In genomic region chr5:73480700-73481099, GRCm38 (mm10) we compare ENCODE assay signal across 8 mouse cellular contexts. TPM values are rescaled to one million over a fixed set of nuclear protein-coding genes. Genes with fewer than 3 reads are reported as not detected.
DNase-seq lines count a peak whose midpoint lies in the region; ATAC-seq and TF ChIP-seq lines count a peak whose summit lies in the region.

TSS of gene Dcun1d4 (plus strand) at chr5:73481000.

- DNase-seq in cerebellum, adult 2 months: no peak
- no peak for DNase-seq in cerebellum, adult 11 months
- no peak for DNase-seq in ES-E14 (ENCODE audit: low read depth, low spot score)
- no peak for DNase-seq in B cell, adult 2 months

- H3K9ac ChIP-seq in ES-E14 (ENCODE audit: insufficient read depth, low read depth, low read length, poor library complexity, severe bottlenecking): no peak within 1 kb of the TSS
- H3K9ac ChIP-seq in forebrain, embryonic 16.5 days (replicated peaks; ENCODE audit: low read depth, low read length): no peak within 1 kb of the TSS
- H3K9ac ChIP-seq in intestine, postnatal 0 days (ENCODE audit: low read depth, low read length): no peak within 1 kb of the TSS
- H3K9ac ChIP-seq in neural tube, embryonic 14.5 days (replicated peaks; ENCODE audit: low read depth, low read length): no peak within 1 kb of the TSS

- no peak for ATAC-seq in forebrain, embryonic 16.5 days
- ATAC-seq in intestine, postnatal 0 days: no peak
- ATAC-seq in neural tube, embryonic 14.5 days (ENCODE audit: low read depth): no peak
- no peak for ATAC-seq in erythroid progenitor cell, adult 5-6 weeks (replicated peaks; ENCODE audit: low FRiP score, poor library complexity, severe bottlenecking)

- 77% methylated on average over 7 of the region's 7 CpGs for WGBS in cerebellum, adult 2 months
- WGBS in forebrain, embryonic 16.5 days: 85% methylated on average over 7 of the region's 7 CpGs
- 74% methylated on average over 7 of the region's 7 CpGs for WGBS in intestine, postnatal 0 days
- WGBS in neural tube, embryonic 14.5 days: 88% methylated on average over 7 of the region's 7 CpGs

- H3K27ac ChIP-seq in cerebellum, adult 2 months (ENCODE audit: insufficient read depth, low read length): no peak within 1 kb of the TSS
- no peak within 1 kb of the TSS for H3K27ac ChIP-seq in ES-E14 (ENCODE audit: insufficient read depth, low read depth, low read length, poor library complexity, severe bottlenecking)
- H3K27ac ChIP-seq in forebrain, embryonic 16.5 days (ENCODE audit: low read length): no peak within 1 kb of the TSS
- H3K27ac ChIP-seq in intestine, postnatal 0 days (ENCODE audit: low read depth, low read length): no peak within 1 kb of the TSS
- H3K27ac ChIP-seq in neural tube, embryonic 14.5 days (ENCODE audit: low read depth, low read length): no peak within 1 kb of the TSS

- no peak within 1 kb of the TSS for H3K4me3 ChIP-seq in cerebellum, adult 2 months (replicated peaks; ENCODE audit: insufficient read depth, low read depth, low read length)
- H3K4me3 ChIP-seq in ES-E14 (ENCODE audit: insufficient read depth in 1 of 2, low read depth in 1 of 2, low read length in 2 of 2, poor library complexity in 1 of 2, severe bottlenecking in 1 of 2): no peak within 1 kb of the TSS
- no peak within 1 kb of the TSS for H3K4me3 ChIP-seq in forebrain, embryonic 16.5 days (replicated peaks; ENCODE audit: low read length)
- no peak within 1 kb of the TSS for H3K4me3 ChIP-seq in intestine, postnatal 0 days (ENCODE audit: low read depth, low read length)
- no peak within 1 kb of the TSS for H3K4me3 ChIP-seq in neural tube, embryonic 14.5 days (ENCODE audit: low read depth, low read length)

- no peaks in the 10 kb centered on the region for H3K4me1 ChIP-seq in cerebellum, adult 2 months (ENCODE audit: control insufficient read depth, insufficient read depth, low read length)
- no peaks in the 10 kb centered on the region for H3K4me1 ChIP-seq in ES-E14 (ENCODE audit: control insufficient read depth in 2 of 2, insufficient read depth in 2 of 2, low read length in 2 of 2, poor library complexity in 1 of 2)
- H3K4me1 ChIP-seq in forebrain, embryonic 16.5 days (replicated peaks; ENCODE audit: control insufficient read depth, insufficient read depth, low read length): peaks cover 3% of the 10 kb centered on the region; the same call in 1 of the 2 replicates
- no peaks in the 10 kb centered on the region for H3K4me1 ChIP-seq in intestine, postnatal 0 days (replicated peaks; ENCODE audit: control insufficient read depth, insufficient read depth, low read length)
- no peaks in the 10 kb centered on the region for H3K4me1 ChIP-seq in neural tube, embryonic 14.5 days (ENCODE audit: control insufficient read depth, insufficient read depth, low read length)

- in situ Hi-C loops in ES-E14 (cut with MboI; ENCODE audit: low sequenced_read_pairs in 2 of 2, unreplicated experiment in 2 of 2): no loop called here

- TF ChIP-seq CTCF in cerebellum, adult 2 months (IDR thresholded peaks at IDR 0.05; ENCODE audit: borderline replicate concordance, insufficient read depth, low read depth, low read length): no peak
- TF ChIP-seq CTCF in intestine, postnatal 0 days (IDR thresholded peaks at IDR 0.05; ENCODE audit: low read depth): no peak

- no peak for TF ChIP-seq POLR2A in cerebellum, adult 2 months (IDR thresholded peaks at IDR 0.05; ENCODE audit: borderline replicate concordance, insufficient read depth, low read length)

- no peak within 1 kb of the TSS for H3K4me2 ChIP-seq in forebrain, embryonic 16.5 days (ENCODE audit: low read length)
- no peak within 1 kb of the TSS for H3K4me2 ChIP-seq in intestine, postnatal 0 days (replicated peaks; ENCODE audit: low read depth)
- H3K4me2 ChIP-seq in neural tube, embryonic 14.5 days (ENCODE audit: low read depth, low read length): no peak within 1 kb of the TSS

- no peaks in the 10 kb centered on the region for H3K27me3 ChIP-seq in cerebellum, adult 2 months (ENCODE audit: control insufficient read depth, insufficient read depth, low read length)
- H3K27me3 ChIP-seq in forebrain, embryonic 16.5 days (replicated peaks; ENCODE audit: control insufficient read depth, insufficient read depth, low read length): no peaks in the 10 kb centered on the region
- no peaks in the 10 kb centered on the region for H3K27me3 ChIP-seq in intestine, postnatal 0 days (replicated peaks; ENCODE audit: control insufficient read depth, insufficient read depth, low read length)
- no peaks in the 10 kb centered on the region for H3K27me3 ChIP-seq in neural tube, embryonic 14.5 days (ENCODE audit: control insufficient read depth, insufficient read depth, low read length)

- H3K36me3 ChIP-seq in ES-E14 (ENCODE audit: control insufficient read depth, insufficient read depth, low read length, poor library complexity, severe bottlenecking): no peaks in the 10 kb centered on the region
- no peaks in the 10 kb centered on the region for H3K36me3 ChIP-seq in forebrain, embryonic 16.5 days (ENCODE audit: control insufficient read depth, insufficient read depth)
- H3K36me3 ChIP-seq in intestine, postnatal 0 days (ENCODE audit: control insufficient read depth, insufficient read depth): no peaks in the 10 kb centered on the region
- no peaks in the 10 kb centered on the region for H3K36me3 ChIP-seq in neural tube, embryonic 14.5 days (ENCODE audit: control insufficient read depth, insufficient read depth, low read length)

- H3K9me3 ChIP-seq in ES-E14 (ENCODE audit: control insufficient read depth, insufficient read depth, low read depth, low read length): no peaks in the 10 kb centered on the region
- no peaks in the 10 kb centered on the region for H3K9me3 ChIP-seq in forebrain, embryonic 16.5 days (ENCODE audit: control insufficient read depth, low read length)
- no peaks in the 10 kb centered on the region for H3K9me3 ChIP-seq in intestine, postnatal 0 days (ENCODE audit: control insufficient read depth)
- H3K9me3 ChIP-seq in neural tube, embryonic 14.5 days (ENCODE audit: control insufficient read depth, low read length): no peaks in the 10 kb centered on the region

TF ChIP-seq in ES-E14, 5 proteins besides CTCF, POLR2A, EP300 and RAD21:
- TF ChIP-seq MAFK (IDR thresholded peaks at IDR 0.05; ENCODE audit: insufficient read depth, low read depth, low read length): no peak
- no peak for TF ChIP-seq ZNF384 (IDR thresholded peaks at IDR 0.05; ENCODE audit: low read depth, low read length)
- TF ChIP-seq CHD2 (IDR thresholded peaks at IDR 0.05; ENCODE audit: low read depth, low read length): no peak

RNA-seq across cellular contexts. Expression of gene Dcun1d4, which starts in this region (rescaled TPM):
- 36.1 and 41.7 TPM in 2 replicates for polyA plus RNA-seq in cerebellum, adult 2 months (2012; rRNA removed)
- total RNA-seq in ES-E14 (2012; rRNA removed): 14.9 and 15.2 TPM in 2 replicates
- 46.5 and 51.4 TPM in 2 replicates for polyA plus RNA-seq in forebrain, embryonic 16.5 days (2015; fragmentation: Nextera tagmentation; extraction: Ambion mirVana)
- 14.8 and 16.3 TPM in 2 replicates for polyA plus RNA-seq in intestine, postnatal 0 days (2015; fragmentation: Nextera tagmentation; extraction: Ambion mirVana)
- polyA plus RNA-seq in neural tube, embryonic 14.5 days (2014; fragmentation: Nextera tagmentation; extraction: Ambion mirVana): 60.5 and 66.5 TPM in 2 replicates
- total RNA-seq in erythroid progenitor cell, adult 5-6 weeks (2015; ENCODE audit: low replicate concordance): 1.3 and 5.4 TPM in 2 replicates
- 0.77 and 1.7 TPM in 2 replicates for total RNA-seq in erythroid progenitor cell, adult 5-6 weeks (2017; ENCODE audit: low replicate concordance)
